Mouse (Mus musculus) c-Kit-positive CD71-positive TER-119-negative erythroid progenitor cells, embryonic 14.5 days (primary cell): ENCODE measurements at regions not wholly inside any gene's neighbourhood (a gene's known extent, or its start where the extent isn't known, plus 50 kb on each side); places are given as distances from the start of the nearest gene placed in this dataset.
"Not testable (repeated sequence)": the region's sequence is repeated elsewhere in the genome, so short reads cannot be mapped to it uniquely, and the experiment has no call there.

Experiments used
- DNase-seq: peaks from one replicate; pipeline ENCODE4 v3.0.0-alpha.2; 2013; ENCODE audit warnings: low read depth

- DNase-seq, result no peak
Observed at GRCm38 (mm10) chr13:52277195-52277594, 253.9 kb downstream of the Diras2 start.

GRCm38 (mm10) chr13:52278831-52279230 lies 252.2 kb downstream of the Diras2 start:
- no peak for DNase-seq

- no peak for DNase-seq
Observed at GRCm38 (mm10) chr13:52279281-52279969, 251.7 kb downstream of the Diras2 start.

DNA sequence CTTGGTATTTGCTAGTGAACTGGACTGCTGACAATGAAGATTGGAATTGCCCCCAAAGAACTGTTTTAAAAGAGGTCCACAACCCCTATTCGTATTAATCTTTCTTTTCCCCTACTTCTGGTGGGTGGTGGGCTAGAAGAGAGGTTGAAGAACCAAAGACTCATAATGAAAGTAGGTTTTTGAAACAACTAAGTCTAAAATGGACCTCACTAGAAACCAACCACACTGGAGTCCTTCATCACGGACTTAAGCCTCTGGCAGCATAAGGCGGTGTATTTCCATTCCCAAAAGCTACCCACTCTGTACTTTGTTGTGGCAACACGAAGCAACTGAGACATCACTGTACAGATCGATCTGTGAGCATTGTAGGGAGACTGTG lies 251.1 kb downstream of the Diras2 start:
- DNase-seq, result no peak

GRCm38 (mm10) chr13:52281271-52281670 lies 249.8 kb downstream of the Diras2 start:
- no peak for DNase-seq

DNA sequence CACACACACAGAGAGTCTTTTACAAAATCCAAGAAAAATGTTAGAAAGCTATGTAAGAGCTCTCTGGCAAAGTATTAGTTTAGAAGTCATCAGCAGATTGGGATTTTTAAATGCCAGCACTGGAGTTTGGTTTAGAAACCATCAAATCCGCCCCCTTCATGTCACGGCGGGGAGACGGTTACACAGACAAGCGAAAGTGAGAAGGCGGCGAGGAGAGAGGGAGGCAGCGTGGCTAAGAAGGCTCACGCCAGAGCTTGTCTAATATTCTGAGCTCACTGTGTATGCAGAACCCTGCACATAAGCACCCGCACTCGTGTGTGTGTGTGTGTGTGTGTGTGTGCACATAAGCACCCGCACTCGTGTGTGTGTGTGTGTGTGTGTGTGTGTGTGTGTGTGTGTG lies 248.6 kb downstream of the Diras2 start:
- no peak for DNase-seq

DNA sequence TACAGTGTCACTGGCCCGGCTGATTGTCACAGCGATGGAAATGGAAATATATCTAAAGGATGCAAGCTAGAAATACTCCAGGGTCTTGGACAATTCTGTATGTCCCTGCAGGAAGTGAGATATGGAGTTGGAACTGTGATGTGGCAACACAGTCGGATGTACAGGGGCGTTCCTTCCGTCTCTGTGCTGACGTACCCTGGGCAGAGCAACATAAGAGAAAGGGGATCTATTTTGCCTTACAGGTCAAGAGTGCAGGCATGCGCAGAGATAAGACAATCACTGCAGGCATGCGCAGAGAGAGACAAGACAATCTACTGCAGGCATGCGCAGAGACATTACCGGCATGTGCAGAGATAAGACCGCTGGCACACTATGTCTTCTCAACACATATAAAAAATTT lies 247.6 kb downstream of the Diras2 start:
- no peak for DNase-seq

DNA sequence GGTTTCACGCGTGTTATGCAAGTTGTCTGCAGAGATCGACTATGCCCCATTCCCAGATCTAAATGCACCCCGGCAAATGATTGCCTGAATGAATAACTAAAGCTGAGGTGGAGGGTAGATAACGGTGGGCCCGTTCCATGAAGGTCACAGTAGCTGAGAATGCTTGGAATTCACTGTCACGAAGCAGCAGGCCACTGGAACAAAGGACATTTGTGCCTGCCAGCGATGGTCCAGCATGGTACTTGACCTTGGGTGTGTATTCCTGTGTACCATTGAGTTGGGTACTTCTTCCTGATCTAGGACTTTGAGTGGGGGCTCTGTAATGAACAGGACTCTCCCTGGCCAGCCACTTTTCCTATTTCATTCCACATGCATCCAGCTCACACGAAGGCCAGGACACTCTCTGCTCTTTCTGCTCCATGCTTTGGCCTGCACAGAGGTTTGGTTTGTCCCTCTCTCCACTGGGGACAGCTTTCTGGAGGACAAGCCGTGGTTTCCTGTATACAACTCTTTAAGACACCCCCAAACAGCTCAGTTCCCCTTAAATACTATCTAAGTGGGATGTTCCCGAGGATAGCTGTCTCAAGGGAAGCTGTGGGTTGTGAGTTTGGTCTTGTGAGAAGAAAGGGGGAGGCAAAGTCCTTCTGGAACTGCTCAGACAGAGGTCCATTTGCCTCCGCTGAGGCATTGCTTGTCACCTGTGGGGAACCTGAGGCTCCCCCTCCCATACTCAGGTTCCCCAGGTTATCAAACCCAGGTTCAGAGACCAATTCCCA lies 246.9 kb downstream of the Diras2 start:
- no peak for DNase-seq

- no peak for DNase-seq
Observed at GRCm38 (mm10) chr13:52288400-52288799, 242.7 kb downstream of the Diras2 start.

DNA sequence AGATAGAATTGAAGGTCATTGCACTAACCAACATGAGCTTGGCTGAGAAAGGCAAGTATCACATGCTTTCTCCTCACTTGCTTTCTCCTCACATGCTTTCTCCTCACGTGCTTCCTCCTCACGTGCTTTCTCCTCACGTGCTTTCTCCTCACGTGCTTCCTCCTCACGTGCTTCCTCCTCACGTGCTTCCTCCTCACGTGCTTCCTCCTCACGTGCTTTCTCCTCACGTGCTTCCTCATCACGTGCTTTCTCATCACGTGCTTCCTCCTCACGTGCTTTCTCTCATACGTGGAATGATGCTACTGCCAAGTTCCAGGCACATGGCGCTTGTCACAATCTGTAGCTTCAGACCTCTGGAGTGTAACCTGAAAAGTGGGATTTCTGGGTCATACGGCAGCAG lies 235.2 kb downstream of the Diras2 start:
- DNase-seq, result no peak

DNA sequence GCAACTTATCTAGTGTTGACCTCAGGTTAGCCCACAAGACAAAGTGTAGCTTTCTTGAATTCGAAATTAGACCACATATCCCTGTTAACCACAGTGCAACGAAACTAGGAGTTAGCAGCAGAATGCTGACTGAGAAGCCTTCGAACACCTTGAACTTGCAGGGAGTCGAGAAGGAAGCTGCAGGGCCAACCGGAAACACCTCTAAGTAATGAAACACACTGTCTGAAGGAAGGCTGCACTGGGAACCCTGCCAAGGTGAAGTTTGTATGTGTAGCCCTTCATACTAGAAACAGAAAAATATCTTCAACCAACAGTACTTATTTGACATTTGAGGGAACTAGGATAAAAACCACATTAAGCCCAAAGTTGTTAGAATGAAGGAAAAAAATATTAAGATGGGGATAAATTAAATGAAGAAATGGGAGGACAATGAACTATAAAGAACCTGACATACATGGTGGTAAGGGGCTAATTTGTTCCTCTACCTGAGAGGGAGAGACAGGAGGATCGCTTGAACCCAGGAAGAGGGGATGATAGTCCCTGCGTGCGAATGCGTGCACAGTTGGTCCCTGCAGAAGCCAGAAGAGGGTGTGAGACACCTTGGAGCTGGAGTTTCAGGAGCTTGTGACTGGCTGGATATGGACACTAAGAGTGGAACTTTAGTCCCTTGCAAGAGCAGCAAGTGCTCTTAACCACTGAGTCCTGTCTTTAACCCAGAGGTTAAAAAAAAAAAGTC lies 234.4 kb downstream of the Diras2 start:
- DNase-seq, result no peak

DNA sequence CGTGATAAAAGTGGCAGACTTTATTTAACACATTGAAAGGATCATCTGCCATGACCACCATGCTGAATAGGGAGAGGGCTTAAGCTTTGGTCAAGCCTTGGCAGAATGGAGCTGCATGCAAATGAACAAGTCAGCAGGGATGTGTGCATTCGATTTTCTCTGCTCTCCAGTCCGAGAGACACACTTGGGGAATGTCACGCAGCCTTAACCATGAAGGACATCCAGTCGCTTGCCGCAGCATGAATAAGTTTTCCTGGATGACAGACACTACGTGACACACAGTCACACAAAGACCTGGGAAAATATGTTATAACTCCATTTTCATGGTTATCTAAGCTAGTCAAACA lies 233.8 kb downstream of the Diras2 start:
- DNase-seq, result no peak

DNA sequence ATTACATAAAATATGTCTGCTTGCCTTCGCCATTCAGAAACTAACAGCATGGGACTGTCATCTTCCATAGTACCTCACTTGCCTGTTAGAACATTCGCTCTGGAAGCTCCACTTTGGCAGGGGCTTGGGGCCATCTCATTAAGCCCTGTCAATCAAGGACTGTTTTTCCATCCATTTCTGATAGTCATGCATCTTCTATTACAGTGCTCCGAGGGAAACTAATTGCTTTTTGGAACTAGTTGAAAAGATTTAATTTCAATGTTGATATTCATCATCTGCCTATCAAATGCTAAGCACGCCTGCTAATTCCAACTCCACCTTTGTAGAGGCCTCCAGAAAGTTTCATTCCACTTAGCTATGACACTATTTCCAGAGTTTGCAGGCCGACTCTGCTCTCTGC lies 232.7 kb downstream of the Diras2 start:
- DNase-seq, result no peak

DNA sequence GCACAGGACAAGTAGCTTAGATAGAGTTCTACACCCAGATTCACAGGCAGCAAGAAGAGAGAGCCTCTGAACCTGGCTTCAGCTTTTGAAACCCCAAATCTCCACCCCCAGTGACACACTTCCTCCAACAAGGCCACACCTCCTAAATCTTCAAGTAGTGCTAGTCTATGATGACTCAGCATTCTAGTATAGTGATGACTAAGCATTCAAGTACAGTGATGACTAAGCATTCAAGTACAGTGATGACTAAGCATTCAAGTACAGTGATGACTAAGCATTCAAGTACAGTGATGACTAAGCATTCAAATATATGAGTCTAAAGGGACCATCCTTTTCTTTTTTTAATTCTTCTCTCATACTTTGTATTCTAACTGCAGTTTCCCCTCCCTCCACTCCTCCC lies 225.8 kb downstream of the Diras2 start:
- DNase-seq, result not testable (repeated sequence)

DNA sequence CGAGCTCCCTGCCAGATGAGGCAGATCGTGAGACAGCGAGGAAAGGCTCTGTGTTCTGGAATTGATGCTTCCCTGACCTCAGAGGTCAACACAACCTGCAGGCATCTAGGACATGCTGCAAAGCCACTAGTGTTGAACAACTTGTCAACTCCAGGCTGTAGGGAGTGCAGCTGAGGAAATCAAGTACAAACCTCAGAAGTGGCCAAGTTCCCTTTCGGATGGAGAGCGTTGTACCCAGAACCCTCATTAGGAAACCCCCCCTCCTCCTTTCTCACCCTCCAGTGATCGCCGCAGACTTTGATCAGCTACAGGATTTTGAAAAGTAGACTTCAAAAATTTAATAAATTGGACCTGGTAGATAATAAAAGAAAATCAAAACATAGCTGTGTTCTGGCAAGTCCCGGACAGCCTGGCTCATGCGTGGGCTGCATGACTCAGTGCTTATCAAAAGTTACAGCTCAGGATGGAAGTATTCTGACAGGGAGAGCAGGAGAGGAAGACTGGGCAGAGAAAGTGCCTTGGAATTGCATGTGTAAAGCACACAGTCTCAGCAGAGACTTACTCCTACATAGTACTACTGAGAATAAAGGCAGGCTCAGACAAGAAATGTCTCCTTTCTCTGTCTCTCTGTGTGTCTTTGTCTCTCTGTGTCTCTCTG lies 224.2 kb downstream of the Diras2 start:
- DNase-seq, result no peak

DNA sequence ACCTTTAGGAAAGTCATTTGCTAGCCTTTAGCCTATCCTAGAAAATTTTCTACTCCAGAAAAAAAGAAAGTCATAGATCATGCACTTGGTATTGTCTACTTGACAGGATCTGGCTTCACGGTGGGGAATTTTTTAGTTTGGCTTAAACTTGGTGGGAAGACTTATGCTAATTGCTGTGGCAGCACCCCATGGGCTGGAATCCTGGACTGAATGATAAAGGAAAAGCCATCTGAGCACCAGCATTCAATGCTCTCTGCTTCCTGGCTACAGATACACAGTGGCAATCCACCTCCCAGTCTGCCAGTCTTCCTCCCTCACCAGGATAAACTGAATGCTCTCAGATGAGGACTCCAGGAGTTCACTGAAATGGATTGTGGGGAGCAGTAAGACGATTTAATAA lies 220.1 kb downstream of the Diras2 start:
- no peak for DNase-seq

GRCm38 (mm10) chr13:52318276-52318675 lies 212.8 kb downstream of the Diras2 start:
- no peak for DNase-seq

DNA sequence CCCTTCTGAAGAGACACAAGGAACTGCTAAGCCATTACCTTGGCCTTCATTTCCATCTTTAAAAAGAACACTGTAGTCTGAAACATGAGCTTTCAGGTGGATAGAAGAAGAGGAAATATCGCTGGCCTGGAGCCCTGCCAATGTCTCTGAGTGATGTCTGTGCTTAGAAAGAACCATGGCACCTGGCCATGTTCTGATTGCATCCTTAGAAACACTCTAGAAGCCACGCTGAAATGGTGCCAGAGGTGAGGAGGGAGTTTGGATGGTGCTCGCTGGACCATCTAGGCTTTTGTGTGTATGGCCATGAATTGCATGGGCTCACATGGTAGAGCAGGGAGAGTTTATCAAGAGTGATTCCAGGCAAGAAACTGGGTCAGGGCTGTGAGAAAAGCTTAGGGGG lies 207.4 kb downstream of the Diras2 start:
- no peak for DNase-seq

- DNase-seq, result not testable (repeated sequence)
Observed at GRCm38 (mm10) chr13:52324378-52324777, 206.7 kb downstream of the Diras2 start.

DNA sequence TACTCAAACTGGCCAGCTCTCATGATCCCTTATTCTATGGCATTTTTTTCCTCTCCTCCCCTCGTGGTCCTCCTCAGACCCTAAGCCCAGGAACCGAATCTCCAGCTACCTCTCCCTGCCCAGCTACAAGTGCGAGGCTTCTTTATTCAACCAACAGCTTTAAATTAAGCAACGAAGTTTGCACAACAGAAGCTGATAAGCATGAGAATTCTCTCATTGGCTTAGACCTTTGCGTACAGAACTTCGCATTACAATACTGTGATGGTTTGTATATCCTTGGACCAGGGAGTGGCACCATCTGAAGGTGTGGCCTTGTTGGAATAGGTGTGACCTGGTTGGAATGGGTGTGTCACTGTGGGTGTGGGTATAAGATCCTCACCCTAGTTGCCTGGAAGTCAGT lies 205.4 kb downstream of the Diras2 start:
- not testable (repeated sequence) for DNase-seq

DNA sequence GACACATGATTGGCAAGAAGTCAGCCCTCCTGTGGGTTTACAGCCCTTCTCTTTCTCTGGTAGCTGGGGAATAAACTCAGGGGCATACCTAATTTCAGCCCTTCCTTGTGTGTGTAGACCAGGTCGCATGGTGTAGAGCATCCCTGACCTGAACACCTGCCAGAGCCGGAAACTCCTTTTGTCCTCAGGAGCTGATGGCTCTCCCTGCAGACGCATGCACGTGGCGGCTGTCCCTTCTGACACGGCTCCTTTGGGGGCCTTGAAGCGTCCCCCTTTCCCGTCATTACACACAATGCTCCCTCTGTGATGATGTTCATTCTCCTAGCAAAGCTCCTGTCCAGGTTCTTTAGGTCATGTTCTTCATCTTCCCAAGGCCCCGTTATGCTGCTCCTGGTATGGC lies 203.3 kb downstream of the Diras2 start:
- no peak for DNase-seq

- DNase-seq, result no peak
Observed at GRCm38 (mm10) chr13:52328766-52329165, 202.3 kb downstream of the Diras2 start.

DNA sequence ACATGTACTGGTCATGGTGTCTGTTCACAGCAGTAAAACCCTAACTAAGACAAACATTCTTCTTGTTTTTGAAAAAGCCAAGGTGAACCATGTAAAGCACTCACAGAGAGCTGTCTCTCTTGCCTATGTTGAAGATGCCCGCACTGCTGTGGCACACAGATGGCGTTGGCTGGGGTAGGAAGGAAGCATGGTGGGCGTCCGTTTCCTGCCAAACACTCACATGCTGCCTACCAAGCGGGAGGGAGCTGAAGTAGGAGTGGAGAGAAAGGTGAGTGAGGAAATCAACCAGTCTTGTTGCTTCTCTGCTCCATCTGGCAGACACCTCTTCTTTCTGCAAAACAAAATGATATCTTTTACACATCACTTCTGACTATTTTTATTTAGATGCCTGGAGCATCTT lies 200.0 kb downstream of the Diras2 start:
- no peak for DNase-seq
